ENCODE assay signal across 8 mouse cellular contexts in genomic region chr2:30715720-30716310, GRCm38 (mm10).
DNase-seq lines count a peak whose midpoint lies in the region; ATAC-seq and TF ChIP-seq lines count a peak whose summit lies in the region.

No protein-coding gene starts in this region.

- no peaks in the 10 kb centered on the region for H3K9me3 ChIP-seq in lung, embryonic 14.5 days (ENCODE audit: low read depth, low read length)
- no peaks in the 10 kb centered on the region for H3K9me3 ChIP-seq in hindbrain, embryonic 16.5 days (ENCODE audit: control insufficient read depth, low read length)

- H3K4me2 ChIP-seq in lung, embryonic 14.5 days: peak overlapping the region; percentile 86; the same call in 1 of the 2 replicates
- H3K4me2 ChIP-seq in hindbrain, embryonic 16.5 days (ENCODE audit: low read length): no peak overlapping the region

- no peak overlapping the region for H3K4me3 ChIP-seq in lung, embryonic 14.5 days (ENCODE audit: low read depth, low read length)
- H3K4me3 ChIP-seq in hindbrain, embryonic 16.5 days (ENCODE audit: low read length): no peak overlapping the region
- no peak overlapping the region for H3K4me3 ChIP-seq in olfactory bulb, adult 2 months (ENCODE audit: insufficient read depth, low read depth, low read length)

- H3K36me3 ChIP-seq in lung, embryonic 14.5 days (ENCODE audit: insufficient read depth): no peaks in the 10 kb centered on the region
- H3K36me3 ChIP-seq in hindbrain, embryonic 16.5 days (ENCODE audit: control insufficient read depth, insufficient read depth, low read length): no peaks in the 10 kb centered on the region

- peak overlapping the region; percentile 100 for H3K27ac ChIP-seq in lung, embryonic 14.5 days (ENCODE audit: low read depth)
- H3K27ac ChIP-seq in hindbrain, embryonic 16.5 days (ENCODE audit: low read depth, low read length): peak overlapping the region; percentile 94
- peak overlapping the region; percentile 100 for H3K27ac ChIP-seq in olfactory bulb, adult 2 months (ENCODE audit: insufficient read depth, low read depth, low read length)

- DNase-seq in cerebellum, adult 11 months: peak; percentile 30
- no peak for DNase-seq in cerebellum, postnatal 36 days
- no peak for DNase-seq in lung, embryonic 14.5 days
- DNase-seq in lung, postnatal 36 days: no peak
- DNase-seq in spleen, postnatal 10 days (ENCODE audit: low spot score in 2 of 2): no peak
- no peak for DNase-seq in gastrocnemius, postnatal 4 days (ENCODE audit: low spot score in 2 of 2)

- peaks cover 72% of the 10 kb centered on the region for H3K4me1 ChIP-seq in lung, embryonic 14.5 days (ENCODE audit: insufficient read depth)
- peaks cover 65% of the 10 kb centered on the region for H3K4me1 ChIP-seq in hindbrain, embryonic 16.5 days (ENCODE audit: control insufficient read depth, insufficient read depth, low read depth, low read length)
- peaks cover 70% of the 10 kb centered on the region for H3K4me1 ChIP-seq in olfactory bulb, adult 2 months (ENCODE audit: control insufficient read depth, insufficient read depth, low read length)

- H3K9ac ChIP-seq in lung, embryonic 14.5 days: peak overlapping the region; percentile 44; the same call in 1 of the 2 replicates
- H3K9ac ChIP-seq in hindbrain, embryonic 16.5 days (ENCODE audit: low read depth, low read length): no peak overlapping the region

- 52% methylated on average over 4 of the region's 4 CpGs for WGBS in lung, embryonic 14.5 days
- 72% methylated on average over 4 of the region's 4 CpGs for WGBS in hindbrain, embryonic 16.5 days
- WGBS in olfactory bulb, adult 2 months: 90% methylated on average over 4 of the region's 4 CpGs

- no peak for ATAC-seq in lung, embryonic 14.5 days (ENCODE audit: insufficient read depth)
- ATAC-seq in hindbrain, embryonic 16.5 days: no peak

- no peaks in the 10 kb centered on the region for H3K27me3 ChIP-seq in lung, embryonic 14.5 days (ENCODE audit: insufficient read depth, low read length)
- no peaks in the 10 kb centered on the region for H3K27me3 ChIP-seq in hindbrain, embryonic 16.5 days (replicated peaks; ENCODE audit: control insufficient read depth, insufficient read depth, low read length)

- TF ChIP-seq CTCF in lung, embryonic 14.5 days (IDR thresholded peaks at IDR 0.05; ENCODE audit: low read depth): no peak
- TF ChIP-seq CTCF in olfactory bulb, adult 2 months (IDR thresholded peaks at IDR 0.05; ENCODE audit: insufficient read depth, low read depth, low read length): no peak

- no peak for TF ChIP-seq POLR2A in olfactory bulb, adult 2 months (IDR thresholded peaks at IDR 0.05; ENCODE audit: insufficient read depth, low read depth, low read length)
